Mouse (Mus musculus) stomach, embryonic 14.5 days (tissue): ENCODE results near the gene Adad1. TPM values are rescaled to one million over a fixed set of nuclear protein-coding genes. Genes with fewer than 3 reads are reported as not detected.
A peak's percentile ranks its signal among the peaks of the same experiment; 100 is the strongest.

ENCODE experiments used
- ATAC-seq: fragments of 200-750 bp; cut with Nextera tagmentation; 2 replicates; pipeline ENCODE4 v1.8.0; 2017; ENCODE audit warnings: low read depth, moderate TSS enrichment; ENCODE audit not compliant: insufficient number of reproducible peaks, insufficient read depth, low FRiP score
- H3K27ac ChIP-seq: fragments of 300-500 bp; sonication (generic); 2 replicates; pipeline ENCODE4 v1.5.1; 2014; ENCODE audit warnings: mild to moderate bottlenecking, low read length, moderate library complexity, mixed read lengths
- H3K27me3 ChIP-seq: fragments of 300-500 bp; sonication (generic); 2 replicates; pipeline ENCODE4 v1.6.1; 2014; ENCODE audit warnings: low read length, control low read depth, mixed read lengths; ENCODE audit not compliant: control insufficient read depth, insufficient read depth
- H3K36me3 ChIP-seq: fragments of 300-500 bp; sonication (generic); 2 replicates; pipeline ENCODE4 v1.6.1; 2014; ENCODE audit warnings: mild to moderate bottlenecking, control low read depth, low read length, moderate library complexity, mixed read lengths; ENCODE audit not compliant: control insufficient read depth, insufficient read depth
- H3K4me1 ChIP-seq: fragments of 300-500 bp; sonication (generic); 2 replicates; pipeline ENCODE4 v1.6.1; 2014; ENCODE audit warnings: low read length, control low read depth, mixed read lengths; ENCODE audit not compliant: control insufficient read depth, insufficient read depth
- H3K4me2 ChIP-seq: fragments of 300-500 bp; sonication (generic); replicated peaks from 2 replicates; pipeline ENCODE4 v1.6.1; 2014; ENCODE audit warnings: low read depth, low read length, control low read depth
- H3K4me3 ChIP-seq: fragments of 300-500 bp; sonication (generic); 2 replicates; pipeline ENCODE4 v1.5.1; 2014; ENCODE audit warnings: low read depth, low read length, control low read depth
- H3K9ac ChIP-seq: fragments of 300-500 bp; sonication (generic); replicated peaks from 2 replicates; pipeline ENCODE4 v1.6.1; 2014; ENCODE audit warnings: low read depth, mild to moderate bottlenecking, control low read depth, low read length, moderate library complexity, mixed read lengths
- H3K9me3 ChIP-seq: fragments of 300-500 bp; sonication (generic); 2 replicates; pipeline ENCODE4 v1.6.1; 2016; ENCODE audit warnings: low read depth, low read length, control low read depth; ENCODE audit not compliant: control insufficient read depth
- WGBS: fragments of 180-500 bp; shearing (Covaris S2); extraction: QIAGEN DNeasy Blood & Tissue Kit; methylation state at CpG from one replicate; pipeline ENCODE4 v1.1.7; 2014; 5-methylcytosine and 5-hydroxymethylcytosine counted together
- polyA plus RNA-seq: library from polyadenylated mRNA; unstranded; fragments of >200 nt; fragmentation: Nextera tagmentation; extraction: Ambion mirVana; gene quantifications from 2 replicates; pipeline ENCODE4 v1.2.1, GENCODE M21; 2014

Gene Adad1
- polyA plus RNA-seq, 1 experiment from 2014 or later = 0.23 TPM

GRCm38 (mm10) chr3:37128269-37128668, 64.9 kb downstream of the Adad1 start:
- Histone ChIP-seq H3K36me3 (no peaks in the 10 kb centered on the region), H3K4me2 (no peak overlapping the region), H3K9me3 (no peaks in the 10 kb centered on the region), H3K9ac (no peak overlapping the region), H3K4me1 (0 out of 2 replicates have a peak, but pooled peaks cover 5% of the 10 kb centered on the region), H3K4me3 (no peak overlapping the region), H3K27ac (0 out of 2 replicates have a peak overlapping the region, but pooled peaks have one; percentile 4), H3K27me3 (no peaks in the 10 kb centered on the region)
- WGBS = 30% methylated on average over 4 of the region's 4 CpGs
- ATAC-seq = peak; percentile 76; the same call in 1 of the 2 replicates

GRCm38 (mm10) chr3:37129063-37129462, 65.7 kb downstream of the Adad1 start:
- 0 out of 2 replicates have a peak, but pooled peaks cover 5% of the 10 kb centered on the region for H3K4me1 ChIP-seq

DNA sequence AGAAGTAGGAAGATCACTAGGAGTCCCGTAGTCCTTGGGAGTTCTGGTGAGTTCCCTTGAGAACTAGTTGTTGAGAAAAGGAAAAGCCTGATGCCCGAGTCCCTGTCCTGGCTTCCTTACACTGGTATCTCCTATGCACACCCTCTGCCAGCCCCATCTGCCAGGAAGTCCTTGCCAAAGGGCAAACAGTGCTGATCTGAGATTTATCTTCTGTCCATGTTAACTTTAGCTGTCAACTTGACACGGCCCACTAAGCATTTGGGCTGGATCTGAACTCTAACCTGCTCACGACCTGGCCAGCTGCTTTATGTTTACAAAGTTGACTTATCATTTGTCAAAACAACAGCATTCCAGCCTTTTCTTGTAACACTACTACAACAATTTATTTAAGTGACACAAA, 73.9 kb downstream of the Adad1 start:
- no peak for ATAC-seq
- Histone ChIP-seq H3K9ac (no peak overlapping the region), H3K4me1 (no peaks in the 10 kb centered on the region), H3K36me3 (no peaks in the 10 kb centered on the region), H3K9me3 (no peaks in the 10 kb centered on the region), H3K4me2 (no peak overlapping the region), H3K4me3 (no peak overlapping the region), H3K27ac (no peak overlapping the region), H3K27me3 (no peaks in the 10 kb centered on the region)
- 20% methylated on average over 4 of the region's 4 CpGs for WGBS

More at GRCm38 (mm10) chr3:37129063-37129462, 65.7 kb downstream of the Adad1 start:
- no peak overlapping the region for H3K27ac ChIP-seq
- no peak overlapping the region for H3K4me2 ChIP-seq
- H3K27me3 ChIP-seq = no peaks in the 10 kb centered on the region
- H3K9me3 ChIP-seq = no peaks in the 10 kb centered on the region
- no peak overlapping the region for H3K9ac ChIP-seq
- no peak for ATAC-seq
- H3K36me3 ChIP-seq = no peaks in the 10 kb centered on the region
- H3K4me3 ChIP-seq = no peak overlapping the region
- 41% methylated on average over 2 of the region's 2 CpGs for WGBS

- Histone ChIP-seq H3K27ac (no peak overlapping the region), H3K27me3 (no peaks in the 10 kb centered on the region), H3K9me3 (no peaks in the 10 kb centered on the region), H3K4me3 (no peak overlapping the region), H3K4me2 (no peak overlapping the region), H3K36me3 (no peaks in the 10 kb centered on the region), H3K9ac (no peak overlapping the region), H3K4me1 (no peaks in the 10 kb centered on the region)
- no peak for ATAC-seq
- 81% methylated on average over 3 of the region's 3 CpGs for WGBS
These were observed 75.9 kb downstream of the Adad1 start for GRCm38 (mm10) chr3:37139192-37139591.

GRCm38 (mm10) chr3:37140168-37140906, 77.0 kb downstream of the Adad1 start:
- Histone ChIP-seq H3K4me1 (no peaks in the 10 kb centered on the region), H3K9me3 (no peaks in the 10 kb centered on the region), H3K4me3 (no peak overlapping the region), H3K27ac (no peak overlapping the region), H3K9ac (no peak overlapping the region), H3K4me2 (no peak overlapping the region), H3K36me3 (no peaks in the 10 kb centered on the region), H3K27me3 (no peaks in the 10 kb centered on the region)
- 92% methylated on average over 6 of the region's 6 CpGs for WGBS
- ATAC-seq = no peak

DNA sequence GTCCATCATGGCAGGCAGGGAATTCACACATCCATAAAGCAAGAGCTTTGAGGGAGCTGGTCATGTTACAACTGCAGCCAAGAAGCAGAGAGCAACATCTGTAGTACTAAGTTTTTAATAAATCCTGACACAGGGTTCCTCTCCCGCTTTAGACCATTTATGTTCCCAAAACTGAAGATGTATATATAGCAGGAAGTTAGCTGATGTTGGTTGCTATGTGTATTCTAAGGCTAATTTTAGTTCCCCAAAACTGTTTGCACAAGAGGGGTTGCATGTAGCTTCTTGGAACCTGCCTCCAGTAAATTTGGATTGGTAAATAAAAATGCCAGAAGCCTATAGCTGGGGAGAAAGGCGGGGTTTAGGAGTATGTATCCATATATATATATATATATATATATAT, 78.5 kb downstream of the Adad1 start:
- ATAC-seq = no peak

GRCm38 (mm10) chr3:37144979-37145378, 81.7 kb downstream of the Adad1 start:
- no peak overlapping the region for H3K4me3 ChIP-seq
- ATAC-seq = no peak
- no peaks in the 10 kb centered on the region for H3K36me3 ChIP-seq
- H3K9ac ChIP-seq = no peak overlapping the region
- H3K9me3 ChIP-seq = no peaks in the 10 kb centered on the region
- no peak overlapping the region for H3K27ac ChIP-seq
- no peaks in the 10 kb centered on the region for H3K27me3 ChIP-seq
- WGBS = 16% methylated on average over 1 of the region's 1 CpGs
- no peak overlapping the region for H3K4me2 ChIP-seq
- H3K4me1 ChIP-seq = no peaks in the 10 kb centered on the region

More for the DNA sequence above, 78.5 kb downstream of the Adad1 start:
- Histone ChIP-seq H3K36me3 (no peaks in the 10 kb centered on the region), H3K27ac (no peak overlapping the region), H3K4me3 (no peak overlapping the region), H3K9me3 (no peaks in the 10 kb centered on the region), H3K27me3 (no peaks in the 10 kb centered on the region), H3K4me1 (no peaks in the 10 kb centered on the region), H3K4me2 (no peak overlapping the region), H3K9ac (no peak overlapping the region)
- 74% methylated on average over 2 of the region's 2 CpGs for WGBS

DNA sequence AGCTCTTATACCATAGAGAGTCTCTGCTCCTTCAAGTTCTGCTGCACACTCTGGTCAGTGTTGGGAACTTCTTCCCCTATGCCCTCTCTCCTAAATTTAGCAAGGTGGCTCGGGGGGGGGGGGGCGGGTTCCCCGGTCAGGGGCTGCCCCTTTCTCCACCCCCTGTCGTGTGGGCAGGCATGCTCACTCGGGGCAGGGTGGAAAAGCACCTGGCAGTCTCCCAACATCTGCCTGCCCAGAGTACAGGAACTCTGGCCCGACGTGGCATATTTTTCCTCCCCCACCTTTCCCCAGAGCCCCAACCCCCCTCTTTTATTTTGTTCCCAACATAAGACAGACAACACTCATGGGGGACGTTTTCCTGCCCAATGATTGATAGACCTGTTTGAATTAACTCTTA, 83.1 kb downstream of the Adad1 start:
- Histone ChIP-seq H3K27ac (no peak overlapping the region), H3K4me3 (no peak overlapping the region), H3K9me3 (no peaks in the 10 kb centered on the region), H3K9ac (no peak overlapping the region), H3K4me2 (no peak overlapping the region), H3K36me3 (no peaks in the 10 kb centered on the region), H3K4me1 (no peaks in the 10 kb centered on the region), H3K27me3 (no peaks in the 10 kb centered on the region)
- no peak for ATAC-seq
- 26% methylated on average over 8 of the region's 8 CpGs for WGBS

GRCm38 (mm10) chr3:37146810-37147209, 83.5 kb downstream of the Adad1 start:
- Histone ChIP-seq H3K9ac (no peak overlapping the region), H3K36me3 (no peaks in the 10 kb centered on the region), H3K4me1 (no peaks in the 10 kb centered on the region), H3K9me3 (no peaks in the 10 kb centered on the region), H3K27ac (no peak overlapping the region), H3K4me3 (no peak overlapping the region), H3K27me3 (no peaks in the 10 kb centered on the region), H3K4me2 (no peak overlapping the region)
- 78% methylated on average over 7 of the region's 7 CpGs for WGBS
- no peak for ATAC-seq
